Mouse (Mus musculus) left cerebral cortex, adult 9 months (tissue): ENCODE data around the gene Apoc3.

Experiments used
- DNase-seq, 2 experiments: peaks; one replicate each; pipeline ENCODE4 v3.0.0; 2022; ENCODE audit warnings: low spot score in 2 of 2

The Apoc3 gene

DNA sequence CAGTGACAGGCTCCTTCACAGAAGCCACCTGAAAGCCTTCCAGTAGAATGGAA is at the start of gene Apoc3:
Apoc3 (minus strand) TSS at position 41 of the 53 bp plus-strand sequence.
- no peak for DNase-seq

DNA sequence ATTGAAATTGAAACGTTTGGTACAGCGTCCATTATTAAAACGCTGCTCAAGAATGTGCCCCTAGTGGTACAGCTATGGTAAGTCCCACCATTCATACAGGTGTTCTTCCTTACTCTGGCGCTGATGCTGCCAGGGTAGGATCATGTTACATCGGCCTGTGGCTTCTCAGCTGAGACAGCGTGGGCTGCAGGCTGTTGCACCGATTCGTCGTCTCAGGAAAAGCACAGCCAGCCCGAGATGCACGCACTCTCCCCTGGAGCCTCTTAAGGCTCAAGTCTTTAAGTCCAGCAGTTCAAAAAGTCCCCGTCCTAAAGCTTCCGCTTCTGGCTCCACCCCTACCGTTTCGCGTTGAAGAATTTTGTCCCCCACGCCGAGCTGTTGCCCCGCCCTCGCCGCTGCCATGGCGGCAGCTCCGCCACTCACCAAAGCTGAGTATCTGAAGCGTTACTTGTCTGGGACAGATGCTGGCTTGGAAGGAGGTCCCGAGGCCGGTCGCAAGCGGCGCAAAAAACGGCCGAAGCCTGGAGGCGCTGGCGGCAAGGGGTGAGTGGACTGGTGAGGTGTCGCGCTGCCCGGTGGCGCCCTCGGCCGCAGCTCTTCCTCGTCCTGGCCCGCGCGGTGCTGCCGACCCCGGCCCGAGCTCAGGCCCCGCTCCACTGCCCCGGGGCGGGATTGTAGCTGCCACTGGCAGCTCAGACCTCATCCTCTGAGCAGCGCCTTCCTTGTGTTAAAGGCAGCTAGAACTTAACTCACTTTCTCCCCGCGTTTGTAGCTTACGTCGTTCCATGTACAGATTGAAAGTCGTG is 47.4 kb upstream of the Apoc3 start, which contains the start of gene Bud13:
Bud13 (plus strand) TSS at position 378 of the 806 bp plus-strand sequence.
- DNase-seq: peak; percentile 67 to 92

DNA sequence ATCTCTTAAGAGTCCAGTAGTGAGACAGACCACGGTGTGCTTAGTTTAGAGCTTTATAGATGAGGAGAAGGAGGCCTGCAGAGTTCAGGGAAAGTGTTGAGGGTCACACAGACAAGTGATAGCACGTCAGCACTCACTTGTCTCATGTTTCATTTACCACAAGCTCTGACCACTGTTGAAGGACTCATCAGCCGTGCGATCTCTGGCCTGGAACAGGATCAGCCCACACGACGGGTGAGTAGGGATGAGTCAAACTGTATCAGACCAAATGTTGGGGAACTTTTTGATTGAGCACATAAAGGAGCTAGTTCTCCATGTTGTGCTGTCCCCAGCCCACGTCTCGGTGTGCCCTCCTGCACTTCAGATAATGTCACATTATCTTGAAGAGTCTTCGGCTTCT is 39.1 kb upstream of the Apoc3 start:
- DNase-seq: no peak

DNA sequence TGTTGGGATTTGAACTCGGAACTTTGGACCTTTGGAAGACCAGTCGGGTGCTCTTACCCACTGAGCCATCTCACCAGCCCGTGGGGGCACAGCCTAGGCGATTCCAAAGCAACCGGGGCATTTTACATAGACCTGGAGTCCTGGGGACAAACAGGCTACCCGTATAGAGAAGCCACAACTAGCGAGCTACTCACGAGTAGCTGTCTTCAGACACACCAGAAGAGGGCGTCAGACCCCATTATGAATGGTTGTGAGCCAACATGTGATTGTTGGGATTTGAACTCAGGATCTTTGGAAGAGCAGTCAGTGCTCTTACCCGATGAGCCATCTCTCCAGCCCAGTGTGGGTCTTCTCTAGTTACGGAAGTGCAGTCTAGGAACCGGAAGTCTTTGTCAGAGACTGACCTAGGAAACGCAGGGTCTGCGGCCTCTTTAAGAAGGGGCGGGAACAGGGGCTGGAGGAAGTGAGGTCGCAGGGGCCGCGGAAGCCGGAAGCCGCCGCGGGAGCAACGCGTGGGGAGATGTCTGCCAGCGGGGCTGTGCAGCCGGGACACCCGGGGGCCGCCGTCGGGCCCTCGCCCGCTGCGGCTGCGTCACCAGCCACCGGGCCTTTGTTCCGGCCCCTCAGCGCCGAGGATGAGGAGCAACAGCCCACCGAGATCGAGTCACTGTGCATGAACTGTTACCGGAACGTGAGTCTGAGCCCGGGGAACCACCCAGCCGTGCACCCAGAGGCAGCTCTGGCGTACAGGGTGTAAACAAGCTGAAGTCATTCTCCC is 37.4 kb upstream of the Apoc3 start, which contains the start of gene Zpr1:
Zpr1 (plus strand) TSS at position 388 of the 778 bp plus-strand sequence.
- peak; percentile 84 to 90 for DNase-seq

DNA sequence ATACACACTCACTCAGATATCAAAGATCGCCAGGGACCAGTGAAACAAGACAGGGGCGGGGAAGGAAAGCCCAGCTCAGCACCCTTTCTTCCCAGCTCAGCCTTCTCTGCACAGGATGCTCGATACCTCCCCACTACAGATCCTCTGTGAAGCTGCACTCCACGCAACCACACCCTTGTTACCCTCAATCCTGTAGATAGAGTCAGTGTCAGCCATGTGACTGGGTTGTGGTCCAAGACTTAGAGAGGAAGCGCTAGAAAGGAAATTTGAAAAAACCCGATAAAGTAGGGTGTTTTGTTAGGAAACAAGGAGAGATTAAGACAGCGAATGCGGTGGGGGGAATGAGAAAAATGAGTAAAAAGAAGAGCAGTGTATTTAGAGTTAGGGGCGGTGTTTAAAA is 36.6 kb upstream of the Apoc3 start:
- no peak for DNase-seq

DNA sequence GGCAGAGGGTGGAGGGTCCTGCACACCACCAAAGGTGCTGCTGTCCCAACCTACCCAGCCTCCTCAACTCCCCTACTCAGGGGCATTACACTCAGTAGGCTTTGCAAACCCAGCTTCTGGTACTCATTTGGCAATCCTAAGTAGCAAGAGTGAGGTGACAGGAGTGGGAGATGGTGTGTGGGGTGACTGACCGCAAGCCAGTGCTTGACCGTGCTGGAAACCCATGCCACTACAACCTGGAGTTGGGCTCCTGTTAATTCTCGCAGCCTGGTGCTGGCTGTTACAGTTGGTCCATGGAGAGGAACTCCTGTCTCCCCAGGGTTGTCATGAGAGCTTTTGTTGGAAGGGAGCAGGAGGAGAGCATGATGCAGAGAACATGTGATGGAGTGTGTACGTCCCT is 35.3 kb upstream of the Apoc3 start:
- DNase-seq: no peak

DNA sequence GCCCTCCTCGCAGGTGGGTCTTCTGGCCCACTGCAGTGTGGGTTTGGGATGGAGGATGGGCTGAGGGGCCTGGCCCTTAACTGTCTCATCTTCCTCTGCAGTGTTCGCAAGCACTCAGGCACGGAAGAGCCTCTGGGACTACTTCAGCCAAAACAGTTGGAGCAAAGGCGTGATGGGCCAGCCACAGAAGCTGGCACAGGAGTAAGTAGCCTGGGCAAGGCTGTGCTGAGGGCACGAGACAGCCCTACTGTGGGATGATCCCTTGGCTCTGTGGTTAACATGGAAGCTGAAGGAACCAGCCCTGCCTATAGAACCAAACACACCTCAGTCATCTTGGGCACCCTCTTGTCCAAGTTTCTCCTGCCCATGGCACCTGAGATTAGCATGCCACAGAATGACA is 33.7 kb upstream of the Apoc3 start:
- no peak for DNase-seq

DNA sequence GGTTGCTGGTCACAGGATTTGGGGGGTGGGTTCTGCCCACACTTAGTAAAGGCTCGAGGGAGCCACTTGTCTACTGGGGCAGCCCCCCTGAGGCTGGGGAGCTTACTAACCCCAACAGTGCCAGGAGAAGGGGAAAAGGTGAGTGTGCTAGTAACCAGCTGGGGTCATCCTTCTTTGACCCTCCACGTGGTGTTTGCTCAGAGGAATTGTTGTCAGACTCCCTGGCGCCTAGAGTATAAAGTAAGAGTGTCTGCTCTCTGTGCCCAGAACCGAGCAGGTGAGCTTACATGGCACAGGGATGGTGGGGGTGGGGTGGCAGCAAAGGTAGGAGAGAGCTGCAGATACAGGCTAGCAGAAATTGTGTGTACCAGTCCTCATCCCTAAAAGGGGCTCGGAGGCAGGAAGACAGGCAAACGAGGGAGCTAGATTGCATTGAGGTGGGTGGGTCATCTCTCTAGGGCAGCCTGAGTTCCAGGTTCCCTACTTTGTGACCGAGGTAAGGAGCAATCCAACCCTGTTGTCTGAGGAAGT is 33.0 kb upstream of the Apoc3 start, which contains the start of gene Apoa5:
Apoa5 (plus strand) TSS at position 291 of the 531 bp plus-strand sequence.
- no peak for DNase-seq

DNA sequence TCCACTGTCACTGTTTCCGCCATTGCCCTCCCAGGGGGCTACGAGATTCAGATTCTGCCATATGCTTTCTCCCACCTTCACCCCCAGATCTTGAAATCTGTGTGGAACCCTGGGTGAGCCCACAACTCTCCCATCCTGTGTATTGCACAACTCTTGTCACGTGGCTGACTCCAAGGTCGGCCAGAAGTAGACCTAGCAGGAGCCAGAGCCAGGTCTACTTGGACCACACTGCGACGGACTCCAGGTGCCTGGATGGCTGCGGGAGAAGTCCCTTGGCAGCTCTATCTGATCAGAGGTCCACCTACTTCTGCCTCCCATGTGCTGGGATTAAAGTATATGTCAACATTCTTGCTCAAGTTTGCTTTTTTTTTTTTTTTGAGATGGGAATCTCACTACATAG is 25.7 kb upstream of the Apoc3 start:
- DNase-seq: no peak

DNA sequence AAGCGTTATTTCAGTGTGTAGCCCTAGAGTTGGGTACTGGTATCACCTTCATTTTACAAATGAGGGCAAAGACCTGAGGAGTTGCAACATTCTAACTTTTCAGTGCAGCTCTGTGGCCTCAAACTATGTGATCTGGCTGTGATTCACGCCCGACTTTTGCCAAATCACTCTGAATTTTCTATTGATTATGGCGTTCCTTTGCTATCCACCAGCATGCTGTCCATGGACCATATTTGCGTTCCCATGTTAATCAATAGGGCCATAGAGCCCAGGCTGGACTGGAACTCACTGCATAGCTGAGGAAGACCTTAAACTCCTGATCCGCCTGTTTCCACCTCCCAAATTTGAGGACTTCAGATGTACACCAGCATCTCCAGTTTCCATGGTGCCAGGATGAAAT is 23.7 kb upstream of the Apoc3 start:
- DNase-seq: no peak

DNA sequence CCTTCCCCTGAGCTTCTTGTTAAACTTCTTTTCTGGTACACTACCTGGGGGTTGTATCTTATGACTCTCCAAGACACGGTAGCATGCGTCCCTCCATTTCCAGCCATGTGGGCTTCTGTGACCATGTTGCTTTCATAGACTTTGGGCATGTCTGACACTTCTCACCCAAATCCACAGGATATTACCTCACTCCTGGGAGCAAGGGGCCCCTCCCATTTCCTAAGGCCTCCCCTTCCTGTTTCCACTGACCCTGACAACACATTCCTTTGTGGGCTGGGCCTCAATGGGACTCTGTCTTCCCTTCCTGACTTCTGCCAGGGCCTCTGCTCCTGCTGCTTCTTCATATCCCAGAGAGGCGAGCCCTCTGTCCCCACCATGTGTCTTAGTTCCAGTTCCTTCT is 22.1 kb upstream of the Apoc3 start:
- DNase-seq: no peak

DNA sequence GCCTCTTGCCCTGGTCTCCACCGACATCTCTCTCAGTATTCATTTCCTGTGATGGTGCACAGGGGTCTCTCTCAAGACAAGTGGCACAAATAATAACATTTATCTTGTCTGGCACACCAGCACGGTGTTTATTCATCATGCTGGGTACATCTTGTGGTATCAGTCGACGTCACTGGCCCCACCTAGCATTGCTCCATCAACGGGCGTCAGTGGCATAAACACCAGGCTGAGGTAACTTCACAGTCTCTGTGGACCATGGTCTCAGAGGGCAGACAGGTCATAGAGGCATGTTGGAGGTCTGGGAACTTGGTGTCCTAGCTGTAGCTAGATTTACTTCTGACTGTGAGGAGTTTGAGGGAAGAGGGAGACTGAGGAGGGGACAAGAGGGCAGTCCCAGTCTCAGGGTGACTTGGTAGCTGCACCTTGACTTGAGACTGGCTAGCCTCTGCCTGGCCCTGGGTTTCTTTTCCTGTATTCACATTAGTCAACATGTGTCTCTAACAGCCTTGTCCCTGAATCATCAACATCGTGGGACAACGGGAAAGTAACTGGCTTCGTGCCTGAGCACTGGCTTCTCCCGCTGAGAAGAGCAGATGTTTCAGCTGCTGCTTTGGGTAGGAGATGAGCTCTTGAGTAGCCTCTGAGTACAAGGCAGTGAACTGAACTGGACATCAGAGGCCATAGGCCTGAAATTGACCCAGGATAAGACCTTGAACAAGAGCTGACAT is 21.4 kb upstream of the Apoc3 start:
- DNase-seq: no peak

DNA sequence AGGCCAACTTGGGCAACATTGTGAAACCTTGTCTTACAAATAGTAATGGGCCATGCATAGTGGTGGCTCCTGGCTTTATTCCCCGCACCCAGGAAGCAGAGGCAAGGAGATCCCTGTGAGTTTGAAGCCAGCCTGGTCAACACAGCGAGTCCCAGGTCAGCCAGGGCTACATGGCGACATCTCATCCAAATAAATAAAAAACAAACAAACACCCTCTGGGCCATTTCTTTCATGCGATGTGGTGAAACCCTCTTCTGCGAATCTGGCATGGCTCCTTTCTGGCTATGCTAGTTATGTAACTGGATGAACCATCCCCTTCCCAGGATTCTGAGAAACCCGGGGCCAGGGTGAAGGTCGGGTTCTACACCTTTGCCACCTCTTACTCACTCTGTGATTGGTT is 20.7 kb upstream of the Apoc3 start:
- DNase-seq: no peak

DNA sequence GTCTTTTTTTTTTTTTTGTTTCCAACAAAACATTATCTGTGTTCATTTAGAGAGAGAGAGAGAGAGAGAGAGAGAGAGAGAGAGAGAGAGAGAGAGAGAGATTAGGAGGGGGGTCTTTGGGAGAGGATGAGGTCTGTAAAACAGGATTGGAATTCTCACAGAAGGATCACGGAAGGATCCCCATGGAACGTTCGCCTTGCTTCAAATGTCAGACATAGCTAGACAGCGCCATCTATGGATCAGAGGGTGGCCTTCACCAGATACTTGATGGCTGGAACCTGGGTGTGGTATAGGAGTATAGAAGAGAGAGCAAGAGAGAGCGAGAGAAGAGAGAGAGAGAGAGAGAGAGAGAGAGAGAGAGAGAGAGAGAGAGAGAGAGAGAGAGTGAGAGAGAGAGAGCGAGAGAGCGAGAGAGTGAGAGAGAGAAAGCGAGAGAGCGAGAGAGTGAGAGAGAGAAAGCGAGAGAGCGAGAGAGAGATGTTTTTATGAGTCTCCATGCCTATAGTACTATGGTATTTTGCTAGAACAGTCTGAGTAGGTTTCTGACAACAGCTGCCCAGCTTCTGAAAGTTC is 11.4 kb upstream of the Apoc3 start:
- peak in 1 of 2 experiments; percentile 76 for DNase-seq

DNA sequence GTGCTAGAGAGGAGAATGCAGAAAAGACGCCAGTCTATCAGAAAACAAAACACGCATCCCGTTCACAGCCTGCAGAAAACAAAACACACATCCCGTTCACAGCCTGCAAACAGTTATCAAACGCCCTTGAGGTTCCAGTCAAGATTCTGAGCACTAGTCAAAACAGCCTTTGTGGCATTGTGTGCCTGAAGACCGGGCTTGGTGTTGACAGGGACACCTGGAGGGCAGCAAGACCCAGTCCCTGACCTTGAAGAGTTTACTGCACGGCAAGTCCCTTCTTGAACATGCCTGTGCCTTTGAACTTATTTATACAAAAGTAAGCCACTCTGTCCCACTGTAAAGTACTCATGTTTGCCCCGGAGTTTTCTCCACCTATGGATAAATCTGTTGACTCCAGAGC is 8.1 kb upstream of the Apoc3 start:
- no peak for DNase-seq

DNA sequence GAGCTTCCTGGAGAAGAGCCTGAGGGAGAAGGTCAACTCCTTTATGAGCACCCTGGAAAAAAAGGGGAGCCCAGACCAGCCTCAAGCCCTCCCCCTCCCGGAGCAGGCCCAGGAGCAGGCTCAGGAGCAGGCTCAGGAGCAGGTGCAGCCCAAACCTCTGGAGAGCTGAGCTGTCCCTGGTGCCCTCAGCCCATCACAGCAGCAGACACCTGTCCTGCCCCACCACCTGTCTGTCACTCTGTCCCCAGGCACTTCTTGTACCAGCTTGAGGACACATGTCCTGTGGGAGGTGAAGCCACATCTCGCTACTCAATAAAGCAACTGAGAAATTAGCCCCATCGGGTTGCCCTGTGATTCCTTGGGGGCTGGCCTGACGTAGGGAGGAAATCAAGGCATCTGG is 7.7 kb upstream of the Apoc3 start:
- DNase-seq: no peak

DNA sequence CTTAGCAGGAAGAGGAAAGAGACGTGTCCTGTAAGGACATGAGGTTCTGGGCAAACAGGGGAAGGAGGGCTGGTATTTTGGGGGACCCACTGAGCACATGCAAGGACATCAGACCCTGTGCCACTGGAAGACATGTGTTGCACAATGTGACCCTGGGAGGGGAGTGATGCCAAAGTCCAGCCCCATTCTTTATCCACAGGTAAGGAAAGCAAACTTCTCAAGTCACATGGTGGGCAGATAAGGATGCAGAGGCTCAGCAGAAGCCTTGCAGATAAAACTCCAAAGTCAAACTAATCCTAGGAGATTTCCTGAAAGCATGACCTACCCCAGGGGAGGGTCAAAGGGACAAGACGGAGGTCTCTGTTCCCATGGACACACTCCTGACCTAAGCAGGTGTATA is 6.4 kb upstream of the Apoc3 start:
- no peak for DNase-seq

DNA sequence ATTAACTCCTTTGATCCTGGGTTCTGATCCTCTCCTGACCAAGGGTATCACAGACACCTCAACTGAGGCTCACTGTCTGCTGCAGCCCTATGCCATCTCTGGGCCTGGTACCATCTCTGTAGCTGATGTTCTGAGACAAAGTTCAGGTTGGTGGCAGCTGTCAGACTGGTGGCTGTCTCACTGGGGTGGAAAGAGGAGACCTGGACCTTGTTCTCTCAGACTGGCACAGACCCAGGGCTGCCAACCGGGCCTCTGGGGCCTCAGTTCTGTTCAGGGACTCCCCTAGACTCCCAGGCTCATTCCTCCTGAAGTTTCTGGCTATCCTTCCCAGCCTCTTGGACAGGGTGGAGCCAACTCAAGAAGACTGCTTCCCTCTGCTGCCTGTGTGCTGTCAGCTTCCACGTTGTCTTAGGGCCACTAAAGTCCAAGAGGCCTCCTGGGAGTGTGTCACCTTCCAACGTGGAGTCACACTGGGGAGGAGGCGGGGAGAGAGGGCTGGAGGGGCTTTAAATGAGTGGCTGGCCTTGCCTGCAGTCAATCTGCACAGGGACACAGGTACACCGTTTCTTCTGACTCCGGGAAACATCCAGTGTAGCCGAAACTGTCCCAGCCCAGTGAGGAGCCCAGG is 5.2 kb upstream of the Apoc3 start, which contains the start of gene Apoa4:
Apoa4 (plus strand) TSS at position 171 of the 628 bp plus-strand sequence.
- no peak for DNase-seq

DNA sequence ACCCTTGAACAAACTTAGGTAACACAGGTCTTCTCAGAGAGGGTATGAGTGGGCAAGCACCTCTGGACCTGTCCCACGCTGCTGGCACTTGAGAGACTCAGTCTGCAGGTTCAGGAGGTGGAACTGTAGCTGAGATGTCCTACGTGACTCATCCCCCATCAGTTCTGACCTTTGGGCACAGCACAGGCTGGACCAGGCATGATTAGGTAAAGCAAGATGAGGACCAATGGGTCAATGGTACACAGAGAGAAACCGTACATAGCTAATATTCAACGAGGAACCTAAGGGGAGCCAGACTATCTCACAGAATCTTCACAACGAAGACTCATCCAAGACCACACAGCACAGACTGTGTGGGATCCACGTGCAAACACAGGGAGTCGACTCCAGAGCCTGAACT is 3.4 kb upstream of the Apoc3 start:
- no peak for DNase-seq

DNA sequence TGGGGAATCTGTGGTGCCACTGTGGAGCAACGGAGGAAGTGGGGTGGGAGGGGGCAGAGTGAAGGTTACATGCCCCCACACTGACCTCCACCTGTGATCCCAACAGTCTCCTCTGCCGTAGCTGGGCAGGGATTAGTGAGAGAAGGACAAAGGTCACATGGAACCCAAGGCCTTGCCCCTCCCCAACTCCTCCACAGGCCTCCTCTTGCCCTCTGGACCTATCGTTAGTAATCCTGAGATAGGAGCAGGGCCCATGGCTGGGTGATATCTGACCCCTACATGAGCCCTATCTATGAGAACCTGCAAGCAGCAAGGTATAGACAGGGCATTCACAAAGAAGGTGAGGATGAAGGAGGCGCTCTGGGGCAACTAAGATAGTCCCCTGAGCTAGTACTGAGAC is 213 bp upstream of the Apoc3 start:
- no peak for DNase-seq

DNA sequence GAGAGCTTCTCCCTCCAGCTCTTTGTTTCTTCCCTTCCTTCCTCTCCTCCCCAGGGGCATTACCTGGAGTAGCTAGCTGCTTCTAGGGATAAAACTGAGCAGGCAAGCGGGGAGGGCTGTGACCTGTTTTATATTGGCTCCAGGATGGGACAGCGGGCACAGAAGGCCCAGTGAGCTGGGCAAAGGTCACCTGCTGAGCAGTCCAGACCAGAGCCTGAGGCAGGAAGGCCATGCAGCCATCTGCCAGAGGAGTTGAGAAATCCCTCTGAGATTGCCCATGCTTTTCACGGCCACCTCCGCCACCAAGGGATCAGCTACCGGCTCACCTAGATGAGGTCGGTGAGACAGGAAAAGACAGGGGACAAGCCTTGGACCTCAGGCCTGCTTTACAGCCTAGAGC is 240 bp downstream of the Apoc3 start:
- DNase-seq: no peak

DNA sequence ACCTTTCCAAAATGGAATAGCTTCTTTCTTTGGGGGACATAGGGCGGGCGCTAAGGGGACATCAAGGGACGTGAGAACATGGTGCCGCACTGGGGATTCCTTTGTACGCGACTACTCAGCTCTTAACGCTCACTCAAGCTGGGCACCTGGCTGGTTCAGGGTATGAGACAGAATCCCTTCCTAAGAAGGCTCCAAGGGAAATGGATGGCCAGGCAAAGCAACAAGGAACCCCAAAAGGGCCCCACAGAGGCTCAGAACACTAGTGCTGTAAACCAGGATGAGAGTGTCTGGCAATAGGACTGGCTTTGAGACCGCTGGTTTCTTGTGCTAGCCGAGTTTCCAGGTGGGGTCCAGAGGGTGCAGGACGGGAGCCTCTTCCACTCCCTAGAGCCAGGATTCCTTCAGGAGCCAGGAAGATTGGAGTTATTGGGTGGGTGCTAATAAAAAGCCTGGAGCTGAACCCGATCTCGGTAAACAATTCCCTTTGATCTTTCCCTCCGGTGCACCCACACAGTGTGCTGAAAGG is 4.9 kb downstream of the Apoc3 start:
- DNase-seq: no peak
